Mouse (Mus musculus) lung, adult 2 months (tissue): ENCODE results near the gene Slc17a7.

Experiments used
- CTCF ChIP-seq: fragments of 200-500 bp; IDR thresholded peaks from 2 replicates; pipeline ENCODE4 v1.5.1; 2011; ENCODE audit warnings: mild to moderate bottlenecking, low read length, control low read depth; ENCODE audit not compliant: insufficient read depth
- POLR2A ChIP-seq: fragments of 200-500 bp; IDR thresholded peaks from 2 replicates; pipeline ENCODE4 v1.6.1; 2011; ENCODE audit warnings: low read depth, mild to moderate bottlenecking, control low read depth, low read length, borderline replicate concordance; ENCODE audit errors: extremely low read depth

DNA sequence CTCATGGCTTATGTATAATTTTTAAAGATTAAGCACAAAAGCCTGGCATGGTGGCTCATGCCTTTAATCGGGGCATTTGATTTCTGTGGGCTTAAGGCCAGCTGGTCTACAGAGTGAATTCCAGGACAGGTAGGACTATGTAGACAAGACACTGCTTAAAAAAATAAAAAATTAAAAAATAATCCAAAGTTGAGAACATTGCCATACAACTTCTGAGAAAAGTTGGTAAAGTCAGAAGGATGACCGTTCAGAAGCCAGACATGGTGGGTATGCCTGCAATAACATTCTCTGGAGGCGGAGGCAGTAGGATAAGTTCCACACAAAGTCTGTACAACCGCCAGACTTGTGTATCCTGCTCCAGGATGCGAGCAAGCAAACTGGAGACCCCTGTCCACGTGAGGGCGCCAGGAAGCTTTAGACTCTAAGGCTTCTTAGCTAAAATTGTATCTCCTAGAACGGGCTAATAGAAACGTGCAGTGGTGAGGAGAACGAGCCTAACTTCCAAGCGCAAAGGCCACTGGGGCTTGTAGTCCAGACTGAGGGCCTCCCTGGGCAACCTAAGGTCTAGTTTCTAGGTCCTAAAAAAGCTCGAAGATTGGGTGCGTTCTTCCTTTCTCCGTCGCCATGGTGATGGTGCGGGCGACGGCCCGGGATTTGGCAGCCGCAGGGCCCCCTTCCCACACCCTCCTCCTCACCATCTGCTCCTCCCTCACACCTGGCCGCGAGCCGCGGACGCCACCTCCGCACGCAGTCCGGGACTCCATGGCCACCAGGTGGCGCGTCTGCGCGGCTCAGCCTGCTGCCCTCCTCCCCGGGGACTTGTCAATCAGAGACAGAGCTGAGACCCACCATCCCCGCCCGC is 1.9 kb upstream of the Slc17a7 start:
- TF ChIP-seq CTCF: peak; percentile 69
- no peak for TF ChIP-seq POLR2A
